8 mouse cellular contexts compared by ENCODE assay signal in the genomic region with DNA sequence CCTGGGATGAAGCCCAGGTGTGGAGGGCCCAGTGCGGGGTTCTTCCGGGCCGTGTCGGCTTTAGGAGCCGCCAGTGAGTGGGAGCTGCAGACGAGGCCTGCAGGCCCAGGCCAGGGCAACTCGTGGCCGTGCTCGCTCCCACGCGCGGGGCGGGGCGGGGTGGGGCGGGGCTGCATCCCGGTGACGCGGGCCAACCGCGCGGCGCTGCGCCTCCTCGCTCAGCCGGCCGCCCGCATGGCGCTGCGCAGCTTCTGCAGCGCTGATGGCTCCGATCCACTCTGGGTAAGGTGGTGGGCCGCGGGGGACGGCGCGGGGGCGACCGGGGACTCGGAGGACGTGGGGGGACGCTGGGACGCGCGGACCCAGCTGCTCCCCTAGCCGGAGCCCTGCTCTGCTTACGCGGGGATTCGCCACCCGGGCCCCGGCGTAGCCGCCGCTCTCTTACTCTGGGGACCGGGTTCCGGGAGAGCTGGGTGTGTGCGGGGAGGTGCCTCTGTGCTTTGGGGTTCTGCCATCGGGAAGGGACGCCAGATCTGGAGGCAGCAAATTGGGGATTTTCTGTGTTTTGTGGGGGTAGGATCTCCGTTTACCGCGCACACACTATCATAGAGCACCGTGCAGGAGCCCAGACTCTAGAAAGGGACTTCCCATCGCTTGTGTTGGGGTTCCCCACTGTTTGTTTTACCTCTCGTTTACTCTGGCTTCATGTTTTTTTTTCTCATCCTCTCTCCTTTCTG. TPM values are rescaled to one million over a fixed set of nuclear protein-coding genes. Genes with fewer than 3 reads are reported as not detected.
DNase-seq lines count a peak whose midpoint lies in the region; ATAC-seq lines count a peak whose summit lies in the region.

A gene (plus strand): TSS at position 197 of the 737 bp plus-strand sequence.

- peak; percentile 81 for ATAC-seq in inflammation-experienced regulatory T-cells, adult 6 months

- DNase-seq in adipocyte (ENCODE audit: low spot score) = peak; percentile 79
- peak; percentile 75 for DNase-seq in embryo, embryonic 10 days (ENCODE audit: low spot score)
- peak; percentile 82 for DNase-seq in gastrocnemius, postnatal 14 days
- DNase-seq in left cerebral cortex, postnatal 25 days (ENCODE audit: low spot score in 2 of 2) = peak; percentile 85 to 86
- peak; percentile 81 for DNase-seq in mesoderm, embryonic 11.5 days (ENCODE audit: low read depth, low spot score)
- peak; percentile 74 to 78 for DNase-seq in right cerebral cortex, postnatal 36 days (ENCODE audit: low spot score in 2 of 2)
- DNase-seq in urinary bladder, postnatal 4 days (ENCODE audit: low spot score in 2 of 2) = peak; percentile 66 to 74

- intact Hi-C loops in gastrocnemius, postnatal 14 days (cut with DNase I; ENCODE audit: low total_unique reads) = no loop called here
- intact Hi-C loops in left cerebral cortex, postnatal 25 days (cut with DNase I) = loop anchor here (1.0 to 2.0 kb wide), 2 partner anchors 44 to 89 kb away; a partner anchor contains a TSS

RNA-seq across cellular contexts. Expression of the gene that starts here (rescaled TPM):
- 10 to 100 TPM; 24.0 to 24.5 TPM for total RNA-seq in gastrocnemius, postnatal 14 days (2021)
- polyA plus RNA-seq in inflammation-experienced regulatory T-cells, adult 6 months (2017; shearing (Covaris generic)) = 10 to 100 TPM; 18.5 to 34.1 (median 25.9) TPM
- 10 to 100 TPM; 16.7 to 17.6 TPM for total RNA-seq in left cerebral cortex, postnatal 25 days (2021)

Comparison
In these comparisons a context has a peak if more than half of its experiments do, and no peak if none do; other contexts are left out.
1. Peak in every context shown above with its lines: DNase-seq and ATAC-seq.